Mouse (Mus musculus): ENCODE measurements around the gene Mtfr1l.

Mtfr1l gene

DNA sequence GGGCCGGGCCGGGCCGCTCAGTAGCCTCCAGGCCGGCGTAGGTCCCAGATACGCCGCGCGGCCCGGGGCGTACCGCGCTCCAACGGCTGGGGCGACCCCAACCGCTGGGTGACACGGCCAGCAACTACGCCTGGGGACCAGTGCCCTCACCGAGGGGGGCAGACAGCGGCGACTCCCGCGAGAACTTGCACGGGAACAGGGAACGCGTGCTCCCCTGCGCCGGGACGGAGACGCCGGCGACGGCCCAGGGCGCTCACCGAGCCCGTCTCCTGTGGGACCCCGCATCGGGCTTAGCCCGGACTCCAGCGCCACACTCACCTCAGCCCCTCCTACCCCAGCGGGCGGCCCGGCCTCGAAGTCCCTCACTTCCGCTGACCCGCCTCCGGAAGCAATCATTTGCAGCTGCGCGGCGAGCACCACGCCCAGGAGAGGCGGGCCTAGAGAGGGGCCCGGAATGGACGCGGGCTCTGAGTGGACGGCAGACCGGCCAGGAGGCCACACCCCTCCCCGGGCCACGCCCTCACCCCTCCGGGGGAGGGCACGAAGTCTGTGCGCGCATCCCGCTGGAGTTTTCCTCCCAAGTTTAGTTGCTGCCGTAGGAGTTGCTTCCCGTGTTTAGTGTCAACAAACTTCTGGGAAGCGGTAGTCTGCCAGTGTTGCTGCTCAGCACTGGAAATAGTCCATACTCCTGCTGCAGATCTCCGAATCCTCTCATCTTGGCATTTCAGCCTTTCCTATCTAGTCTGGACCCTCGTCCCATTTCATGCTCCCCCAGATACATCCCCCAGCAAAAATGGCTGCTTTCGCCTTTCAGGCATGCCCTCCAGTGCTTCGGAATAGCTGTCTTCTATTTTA lies at the start of gene Mtfr1l:
Mtfr1l (minus strand) TSS at position 456 of the 855 bp plus-strand sequence.
- peak; percentile 95 to 97 for DNase-seq

- peak in 1 of 2 experiments; percentile 57 for DNase-seq
Measured at GRCm38 (mm10) chr4:134583513-134583912, 48.3 kb upstream of the Mtfr1l start.

- no peak for DNase-seq
Measured at GRCm38 (mm10) chr4:134581365-134581764, 46.2 kb upstream of the Mtfr1l start.

- DNase-seq: peak; percentile 79 to 80
Measured at GRCm38 (mm10) chr4:134580351-134581148, 45.4 kb upstream of the Mtfr1l start.

GRCm38 (mm10) chr4:134579620-134580019 lies 44.4 kb upstream of the Mtfr1l start:
- DNase-seq: peak; percentile 60 to 64

DNA sequence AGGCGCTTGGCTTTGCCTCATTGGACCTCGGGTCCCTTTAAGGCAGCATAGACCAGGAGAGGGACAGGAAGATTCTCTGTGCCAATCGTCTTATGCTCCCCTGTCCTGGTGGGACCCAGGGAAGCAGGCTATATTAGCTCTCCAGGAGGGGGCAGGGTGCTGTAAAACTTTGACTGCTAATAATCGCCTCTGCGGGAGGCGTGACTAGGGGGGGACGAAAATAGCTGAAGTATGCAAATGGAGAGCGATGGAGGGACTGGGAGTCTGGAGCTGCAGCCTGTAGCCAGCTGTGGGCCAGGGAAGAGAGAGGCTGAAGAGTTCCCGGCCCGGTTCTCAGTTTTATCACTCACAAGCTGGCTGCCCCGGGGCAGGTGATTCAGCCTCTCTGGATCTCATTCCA lies 44.0 kb upstream of the Mtfr1l start:
- DNase-seq: peak in 1 of 2 experiments; percentile 30

DNA sequence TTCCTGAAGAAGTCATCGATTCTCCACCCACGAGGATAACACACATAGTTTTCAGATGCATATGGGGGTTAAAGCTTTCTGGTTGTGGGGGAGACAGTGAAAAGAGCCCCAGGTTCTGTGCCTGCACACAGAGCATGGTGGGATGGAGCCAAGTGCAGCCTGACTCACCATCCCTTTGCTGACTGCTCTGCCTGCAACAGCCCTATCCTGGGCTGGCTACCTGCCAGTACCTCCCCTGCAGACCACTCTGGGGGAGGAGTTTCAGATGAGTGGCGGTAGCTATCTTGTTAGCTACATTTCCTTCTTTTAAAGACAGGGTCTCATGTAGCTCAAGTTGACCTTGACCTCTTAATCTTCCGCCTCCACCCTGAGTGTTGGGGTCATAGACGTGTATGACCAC lies 43.2 kb upstream of the Mtfr1l start:
- DNase-seq: peak in 1 of 2 experiments; percentile 21

- DNase-seq: peak in 1 of 2 experiments; percentile 61
Measured at GRCm38 (mm10) chr4:134577281-134577680, 42.1 kb upstream of the Mtfr1l start.

GRCm38 (mm10) chr4:134575486-134575885 lies 40.3 kb upstream of the Mtfr1l start:
- no peak for DNase-seq

- DNase-seq: no peak
Measured at GRCm38 (mm10) chr4:134572449-134573300, 37.5 kb upstream of the Mtfr1l start.

GRCm38 (mm10) chr4:134570704-134571451 lies 35.7 kb upstream of the Mtfr1l start:
- peak; percentile 46 to 55 for DNase-seq

DNA sequence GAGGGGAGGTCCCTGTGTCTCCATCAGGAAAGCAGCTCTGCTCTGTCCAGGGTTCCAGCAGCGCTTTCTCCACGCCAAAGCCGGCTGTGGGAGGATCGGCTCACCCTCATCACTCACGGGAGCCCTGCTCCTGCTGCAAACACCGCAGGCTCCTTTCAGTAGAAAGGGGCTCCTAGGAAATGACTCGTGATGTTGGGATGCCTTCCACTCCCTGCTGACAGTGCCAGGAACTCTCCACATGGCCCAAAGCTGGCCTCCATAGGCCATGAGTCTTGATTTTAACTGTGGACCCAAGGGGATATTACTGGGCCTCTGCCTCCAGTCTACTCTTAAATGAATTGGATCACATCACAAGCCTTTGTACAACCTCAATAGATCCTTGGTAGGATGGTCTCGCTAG lies 34.6 kb upstream of the Mtfr1l start:
- no peak for DNase-seq

- peak; percentile 52 to 71 for DNase-seq
Measured at GRCm38 (mm10) chr4:134569205-134569604, 34.0 kb upstream of the Mtfr1l start.

- peak; percentile 52 to 72 for DNase-seq
Measured at GRCm38 (mm10) chr4:134567377-134568226, 32.4 kb upstream of the Mtfr1l start.

DNA sequence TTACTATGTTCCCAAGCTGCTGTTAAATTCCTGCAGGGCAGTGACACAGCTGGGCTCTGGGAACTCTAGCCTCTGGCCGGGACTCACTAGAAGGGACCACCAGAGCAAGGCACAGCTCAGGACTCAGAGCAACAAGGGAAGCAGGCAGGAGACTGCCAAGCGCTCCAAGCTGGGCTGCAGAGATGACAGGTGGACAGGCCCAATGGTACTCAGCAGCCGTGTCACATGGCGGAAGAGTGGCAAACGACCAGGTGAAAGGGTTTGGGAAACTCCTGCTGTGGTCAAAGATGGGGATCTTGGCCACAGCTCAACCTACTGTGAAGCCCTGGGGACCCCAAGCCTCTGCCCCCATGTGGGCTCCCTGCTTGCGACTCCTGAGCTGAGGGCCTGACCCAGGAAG lies 28.9 kb upstream of the Mtfr1l start:
- peak; percentile 56 to 60 for DNase-seq

DNA sequence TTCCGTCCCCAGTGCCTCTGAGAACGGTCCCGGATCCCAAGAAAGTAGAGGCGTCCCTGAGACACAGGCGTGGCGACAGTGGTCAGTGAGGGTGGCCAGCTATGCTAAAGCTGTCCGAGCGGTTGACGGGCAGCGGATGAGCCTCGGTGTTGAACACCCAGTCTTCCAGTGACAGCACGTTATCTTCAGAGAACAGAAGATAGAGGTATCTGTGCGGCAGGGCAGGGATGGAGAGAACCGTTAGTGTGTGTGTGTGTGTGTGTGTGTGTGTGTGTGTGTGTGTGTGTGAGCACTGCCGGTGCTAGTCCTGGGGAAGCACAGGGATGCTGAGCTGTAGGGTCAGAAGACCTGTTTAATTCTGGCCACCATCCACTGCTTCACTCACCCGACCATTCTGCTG lies 28.4 kb upstream of the Mtfr1l start:
- DNase-seq: peak in 1 of 2 experiments; percentile 28

GRCm38 (mm10) chr4:134562014-134562413 lies 26.8 kb upstream of the Mtfr1l start:
- peak; percentile 68 to 72 for DNase-seq

GRCm38 (mm10) chr4:134560699-134561098 lies 25.5 kb upstream of the Mtfr1l start:
- no peak for DNase-seq

GRCm38 (mm10) chr4:134559154-134559553 lies 24.0 kb upstream of the Mtfr1l start:
- no peak for DNase-seq

- no peak for DNase-seq
Measured at GRCm38 (mm10) chr4:134558570-134559113, 23.5 kb upstream of the Mtfr1l start.

Data from cerebellum, postnatal 25 days (tissue).